Mouse (Mus musculus): ENCODE data around the gene Tuba4a. TPM values are rescaled to one million over a fixed set of nuclear protein-coding genes. Genes with fewer than 3 reads are reported as not detected.

Gene Tuba4a
- polyA plus RNA-seq, 1 experiment from 2014 or later = 50.5 TPM

- H3K4me2 ChIP-seq (replicated peaks; ENCODE audit: low read depth, low read length) = peak overlapping the region; percentile 67
- 41% methylated on average over 5 of the region's 5 CpGs for WGBS
- peak overlapping the region; percentile 94 for H3K27ac ChIP-seq (ENCODE audit: low read length)
- TF ChIP-seq CTCF (IDR thresholded peaks at IDR 0.05) (no peak), EP300 (IDR thresholded peaks at IDR 0.05) (no peak)
- no peaks in the 10 kb centered on the region for H3K9me3 ChIP-seq (ENCODE audit: low read length)
- DNase-seq (ENCODE audit: low spot score) (no peak), ATAC-seq (no peak; the same call in 1 of the 2 replicates)
- no peaks in the 10 kb centered on the region for H3K27me3 ChIP-seq (replicated peaks; ENCODE audit: insufficient read depth, low read length)
- H3K9ac ChIP-seq (replicated peaks; ENCODE audit: low read depth) = peak overlapping the region; percentile 96
- peaks cover 10% of the 10 kb centered on the region; the same call in 1 of the 2 replicates for H3K4me1 ChIP-seq (ENCODE audit: insufficient read depth, low read depth, low read length)
- peak overlapping the region; percentile 88 for H3K4me3 ChIP-seq (ENCODE audit: low read depth, low read length)
- peaks cover 7% of the 10 kb centered on the region; the same call in 1 of the 2 replicates for H3K36me3 ChIP-seq (ENCODE audit: insufficient read depth, low read length)
Measured at GRCm38 (mm10) chr1:75191258-75191621, 28.4 kb downstream of the Tuba4a start.

GRCm38 (mm10) chr1:75190577-75190976 is 29.1 kb downstream of the Tuba4a start:
- Histone ChIP-seq H3K4me2 (replicated peaks; ENCODE audit: low read depth, low read length) (peak overlapping the region; percentile 67; the same call in 1 of the 2 replicates), H3K4me1 (ENCODE audit: insufficient read depth, low read depth, low read length) (peaks cover 10% of the 10 kb centered on the region; the same call in 1 of the 2 replicates), H3K4me3 (ENCODE audit: low read depth, low read length) (no peak overlapping the region), H3K36me3 (ENCODE audit: insufficient read depth, low read length) (peaks cover 7% of the 10 kb centered on the region), H3K27me3 (replicated peaks; ENCODE audit: insufficient read depth, low read length) (no peaks in the 10 kb centered on the region), H3K9me3 (ENCODE audit: low read length) (no peaks in the 10 kb centered on the region), H3K27ac (ENCODE audit: low read length) (no peak overlapping the region; the same call in 1 of the 2 replicates), H3K9ac (replicated peaks; ENCODE audit: low read depth) (peak overlapping the region; percentile 96; the same call in 1 of the 2 replicates)
- ATAC-seq = no peak
- DNase-seq (ENCODE audit: low spot score) = no peak
- 26% methylated on average over 2 of the region's 2 CpGs for WGBS
- TF ChIP-seq EP300 (IDR thresholded peaks at IDR 0.05) (no peak), CTCF (IDR thresholded peaks at IDR 0.05) (no peak)

- H3K27me3 ChIP-seq (replicated peaks; ENCODE audit: insufficient read depth, low read length) = no peaks in the 10 kb centered on the region
- H3K36me3 ChIP-seq (ENCODE audit: insufficient read depth, low read length) = peaks cover 28% of the 10 kb centered on the region
- peak; percentile 16 for DNase-seq (ENCODE audit: low spot score)
Measured at GRCm38 (mm10) chr1:75187914-75188483, 31.7 kb downstream of the Tuba4a start.

GRCm38 (mm10) chr1:75187126-75187525 is 32.5 kb downstream of the Tuba4a start:
- Histone ChIP-seq H3K4me1 (ENCODE audit: insufficient read depth, low read depth, low read length) (peaks cover 10% of the 10 kb centered on the region; the same call in 1 of the 2 replicates), H3K9me3 (ENCODE audit: low read length) (no peaks in the 10 kb centered on the region), H3K9ac (replicated peaks; ENCODE audit: low read depth) (no peak overlapping the region), H3K4me2 (replicated peaks; ENCODE audit: low read depth, low read length) (no peak overlapping the region), H3K4me3 (ENCODE audit: low read depth, low read length) (no peak overlapping the region), H3K27me3 (replicated peaks; ENCODE audit: insufficient read depth, low read length) (no peaks in the 10 kb centered on the region), H3K36me3 (ENCODE audit: insufficient read depth, low read length) (peaks cover 32% of the 10 kb centered on the region), H3K27ac (ENCODE audit: low read length) (no peak overlapping the region)
- TF ChIP-seq EP300 (IDR thresholded peaks at IDR 0.05) (no peak), CTCF (IDR thresholded peaks at IDR 0.05) (no peak)
- DNase-seq (ENCODE audit: low spot score) (peak; percentile 17), ATAC-seq (no peak)

More at GRCm38 (mm10) chr1:75187914-75188483, 31.7 kb downstream of the Tuba4a start:
- H3K9me3 ChIP-seq (ENCODE audit: low read length) = no peaks in the 10 kb centered on the region
- H3K27ac ChIP-seq (ENCODE audit: low read length) = no peak overlapping the region
- H3K4me3 ChIP-seq (ENCODE audit: low read depth, low read length) = no peak overlapping the region
- H3K9ac ChIP-seq (replicated peaks; ENCODE audit: low read depth) = no peak overlapping the region
- 79% methylated on average over 2 of the region's 2 CpGs for WGBS
- H3K4me2 ChIP-seq (replicated peaks; ENCODE audit: low read depth, low read length) = no peak overlapping the region
- TF ChIP-seq EP300 (IDR thresholded peaks at IDR 0.05) (no peak), CTCF (IDR thresholded peaks at IDR 0.05) (no peak)
- ATAC-seq = no peak
- peaks cover 10% of the 10 kb centered on the region; the same call in 1 of the 2 replicates for H3K4me1 ChIP-seq (ENCODE audit: insufficient read depth, low read depth, low read length)

GRCm38 (mm10) chr1:75185495-75185894 is 34.2 kb downstream of the Tuba4a start:
- Histone ChIP-seq H3K4me1 (ENCODE audit: insufficient read depth, low read depth, low read length) (peaks cover 3% of the 10 kb centered on the region; the same call in 1 of the 2 replicates), H3K27ac (ENCODE audit: low read length) (no peak overlapping the region), H3K9ac (replicated peaks; ENCODE audit: low read depth) (no peak overlapping the region), H3K4me3 (ENCODE audit: low read depth, low read length) (no peak overlapping the region), H3K4me2 (replicated peaks; ENCODE audit: low read depth, low read length) (no peak overlapping the region), H3K9me3 (ENCODE audit: low read length) (no peaks in the 10 kb centered on the region), H3K36me3 (ENCODE audit: insufficient read depth, low read length) (peaks cover 32% of the 10 kb centered on the region), H3K27me3 (replicated peaks; ENCODE audit: insufficient read depth, low read length) (no peaks in the 10 kb centered on the region)
- TF ChIP-seq CTCF (IDR thresholded peaks at IDR 0.05) = no peak
- WGBS = 91% methylated on average over 11 of the region's 11 CpGs
- ATAC-seq (no peak), DNase-seq (ENCODE audit: low spot score) (no peak)

GRCm38 (mm10) chr1:75182160-75182559 is 37.5 kb downstream of the Tuba4a start:
- H3K27ac ChIP-seq (ENCODE audit: low read length) = no peak overlapping the region
- no peak overlapping the region for H3K4me3 ChIP-seq (ENCODE audit: low read depth, low read length)
- H3K36me3 ChIP-seq (ENCODE audit: insufficient read depth, low read length) = peaks cover 32% of the 10 kb centered on the region
- ATAC-seq = no peak
- H3K4me2 ChIP-seq (replicated peaks; ENCODE audit: low read depth, low read length) = no peak overlapping the region
- 79% methylated on average over 4 of the region's 4 CpGs for WGBS
- H3K27me3 ChIP-seq (replicated peaks; ENCODE audit: insufficient read depth, low read length) = no peaks in the 10 kb centered on the region
- no peak for DNase-seq (ENCODE audit: low spot score)
- no peak overlapping the region for H3K9ac ChIP-seq (replicated peaks; ENCODE audit: low read depth)
- H3K9me3 ChIP-seq (ENCODE audit: low read length) = no peaks in the 10 kb centered on the region
- no peaks in the 10 kb centered on the region; the same call in none of the 2 replicates for H3K4me1 ChIP-seq (ENCODE audit: insufficient read depth, low read depth, low read length)
- TF ChIP-seq CTCF (IDR thresholded peaks at IDR 0.05) (peak; percentile 32), EP300 (IDR thresholded peaks at IDR 0.05) (no peak)

All from lung, postnatal 0 days (tissue).